Mouse (Mus musculus): ENCODE measurements around the gene Abcc1. TPM values are rescaled to one million over a fixed set of nuclear protein-coding genes. Genes with fewer than 3 reads are reported as not detected.

The Abcc1 gene
- total and polyA plus RNA-seq, 2 experiments from 2014 or later = 7.5 to 11.9 TPM

GRCm38 (mm10) chr16:14366017-14366416 is 4.7 kb downstream of the Abcc1 start:
- H3K27ac ChIP-seq (ENCODE audit: low read depth, low read length) = no peak overlapping the region
- H3K9me3 ChIP-seq (ENCODE audit: low read length) = no peaks in the 10 kb centered on the region
- H3K27me3 ChIP-seq (ENCODE audit: insufficient read depth, low read length) = no peaks in the 10 kb centered on the region
- H3K4me3 ChIP-seq (ENCODE audit: low read depth, low read length) = no peak overlapping the region
- DNase-seq (ENCODE audit: low spot score) = no peak
- no peak overlapping the region for H3K4me2 ChIP-seq (ENCODE audit: low read depth, low read length, poor library complexity, severe bottlenecking)
- no peak for ATAC-seq (ENCODE audit: low FRiP score)
- no peak for TF ChIP-seq CTCF (IDR thresholded peaks at IDR 0.05)
- 0 out of 2 replicates have a peak, but pooled peaks cover 5% of the 10 kb centered on the region for H3K4me1 ChIP-seq (ENCODE audit: insufficient read depth, low read length)
- 100% methylated on average over 1 of the region's 1 CpGs for WGBS
- no peaks in the 10 kb centered on the region for H3K36me3 ChIP-seq (ENCODE audit: insufficient read depth, low read length)
- H3K9ac ChIP-seq (replicated peaks; ENCODE audit: low read length, poor library complexity, severe bottlenecking) = no peak overlapping the region

DNA sequence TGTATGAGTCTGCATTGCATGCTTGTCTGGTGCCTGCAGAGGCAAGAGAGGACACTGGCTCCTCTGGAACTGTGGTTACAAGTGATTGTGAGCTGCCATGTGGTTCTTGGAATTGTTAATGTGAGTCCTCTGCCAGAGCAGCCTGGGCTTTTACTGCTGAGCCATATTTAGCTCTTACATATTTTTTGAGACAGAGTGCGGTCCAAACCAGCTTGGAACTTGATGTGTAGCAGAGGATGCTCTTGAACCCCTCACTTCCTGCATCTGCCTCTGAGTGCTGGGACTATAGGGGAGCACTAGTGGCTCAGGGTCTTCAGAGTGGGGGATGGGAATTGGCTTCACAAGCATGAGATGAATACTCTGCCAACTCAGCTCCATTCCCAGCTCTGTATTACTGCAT is 10.0 kb downstream of the Abcc1 start:
- H3K9ac ChIP-seq (replicated peaks; ENCODE audit: low read length, poor library complexity, severe bottlenecking) = no peak overlapping the region
- no peak overlapping the region for H3K4me3 ChIP-seq (ENCODE audit: low read depth, low read length)
- DNase-seq (ENCODE audit: low spot score) (peak; percentile 15), ATAC-seq (ENCODE audit: low FRiP score) (no peak)
- H3K27ac ChIP-seq (ENCODE audit: low read depth, low read length) = no peak overlapping the region
- H3K9me3 ChIP-seq (ENCODE audit: low read length) = no peaks in the 10 kb centered on the region
- 87% methylated on average over 1 of the region's 1 CpGs for WGBS
- H3K27me3 ChIP-seq (ENCODE audit: insufficient read depth, low read length) = no peaks in the 10 kb centered on the region
- H3K36me3 ChIP-seq (ENCODE audit: insufficient read depth, low read length) = no peaks in the 10 kb centered on the region
- no peak overlapping the region for H3K4me2 ChIP-seq (ENCODE audit: low read depth, low read length, poor library complexity, severe bottlenecking)
- no peaks in the 10 kb centered on the region for H3K4me1 ChIP-seq (ENCODE audit: insufficient read depth, low read length)
- no peak for TF ChIP-seq CTCF (IDR thresholded peaks at IDR 0.05)

DNA sequence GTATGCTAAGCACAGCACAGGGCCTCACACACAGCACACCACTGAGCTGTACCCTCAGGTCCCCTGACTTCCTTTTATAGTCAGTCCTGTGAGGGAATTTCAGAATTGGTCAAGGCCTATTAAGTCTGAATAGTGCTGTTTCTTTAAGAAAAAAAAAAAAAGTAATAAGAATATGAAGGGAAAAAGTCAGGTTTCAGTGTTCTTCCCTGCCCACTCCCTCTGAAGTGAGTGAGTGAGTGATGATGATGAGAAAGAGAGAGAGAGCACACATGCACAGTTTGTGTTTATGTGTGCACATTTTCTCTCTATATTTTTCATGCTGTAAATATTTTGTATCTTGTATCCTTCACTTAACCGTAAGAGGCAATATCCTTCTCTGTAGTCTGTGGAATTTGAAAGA is 11.0 kb downstream of the Abcc1 start:
- no peak for DNase-seq (ENCODE audit: low spot score)
- Histone ChIP-seq H3K4me1 (ENCODE audit: insufficient read depth, low read length) (no peaks in the 10 kb centered on the region), H3K27me3 (ENCODE audit: insufficient read depth, low read length) (no peaks in the 10 kb centered on the region), H3K4me3 (ENCODE audit: low read depth, low read length) (no peak overlapping the region), H3K4me2 (ENCODE audit: low read depth, low read length, poor library complexity, severe bottlenecking) (no peak overlapping the region), H3K36me3 (ENCODE audit: insufficient read depth, low read length) (no peaks in the 10 kb centered on the region), H3K9ac (replicated peaks; ENCODE audit: low read length, poor library complexity, severe bottlenecking) (no peak overlapping the region), H3K9me3 (ENCODE audit: low read length) (no peaks in the 10 kb centered on the region), H3K27ac (ENCODE audit: low read depth, low read length) (no peak overlapping the region)
- WGBS = 71% methylated on average over 1 of the region's 1 CpGs
- no peak for TF ChIP-seq CTCF (IDR thresholded peaks at IDR 0.05)
- ATAC-seq (ENCODE audit: low FRiP score) = no peak

DNA sequence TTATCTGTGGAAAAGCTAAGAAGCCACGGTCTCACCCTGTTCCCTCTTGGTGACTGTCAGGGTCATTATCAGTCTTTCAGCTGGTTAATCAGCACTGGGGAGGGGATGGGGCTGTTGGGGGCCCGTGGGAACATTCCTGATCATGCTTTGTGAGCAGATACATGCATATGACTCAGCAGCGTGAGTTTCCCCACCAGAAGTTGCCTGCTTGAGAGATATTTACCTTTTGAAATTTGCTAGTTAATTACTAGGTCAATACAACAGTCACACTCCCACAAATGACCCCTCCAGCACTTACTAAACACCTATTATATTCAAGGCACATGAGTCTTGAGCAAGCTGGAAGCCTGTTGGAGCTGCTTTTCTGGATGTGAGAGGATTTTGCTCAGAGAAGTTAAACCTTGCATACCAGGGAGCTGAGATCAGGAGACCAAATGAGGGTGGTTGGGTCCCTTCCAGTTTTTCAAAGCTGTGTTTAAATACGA is 11.5 kb downstream of the Abcc1 start:
- Histone ChIP-seq H3K36me3 (ENCODE audit: insufficient read depth, low read length) (no peaks in the 10 kb centered on the region), H3K9me3 (ENCODE audit: low read length) (no peaks in the 10 kb centered on the region), H3K4me3 (ENCODE audit: low read depth, low read length) (no peak overlapping the region), H3K4me2 (ENCODE audit: low read depth, low read length, poor library complexity, severe bottlenecking) (no peak overlapping the region), H3K27me3 (ENCODE audit: insufficient read depth, low read length) (no peaks in the 10 kb centered on the region), H3K4me1 (ENCODE audit: insufficient read depth, low read length) (no peaks in the 10 kb centered on the region), H3K27ac (ENCODE audit: low read depth, low read length) (no peak overlapping the region), H3K9ac (replicated peaks; ENCODE audit: low read length, poor library complexity, severe bottlenecking) (no peak overlapping the region)
- DNase-seq (ENCODE audit: low spot score) (no peak), ATAC-seq (ENCODE audit: low FRiP score) (no peak)
- WGBS = 63% methylated on average over 4 of the region's 4 CpGs
- no peak for TF ChIP-seq CTCF (IDR thresholded peaks at IDR 0.05)

DNA sequence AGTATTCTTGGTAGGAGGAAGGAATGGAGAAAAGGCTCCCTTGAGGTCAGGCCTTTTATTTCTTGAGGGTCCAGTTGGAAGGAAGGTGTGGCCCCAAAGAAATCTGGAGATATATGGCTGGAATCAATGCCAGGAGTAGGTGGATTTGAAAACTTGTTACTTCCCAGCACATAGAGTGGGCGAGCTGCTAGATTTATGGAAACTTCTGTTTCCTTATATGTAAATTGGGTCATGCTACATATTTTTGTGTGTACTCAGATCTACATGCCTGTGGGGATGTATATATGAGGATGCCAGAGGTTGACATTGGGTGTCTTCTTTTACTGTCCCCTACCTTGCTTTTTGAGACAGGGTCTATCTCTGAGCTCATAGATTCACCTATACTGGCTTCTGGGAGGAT is 14.6 kb downstream of the Abcc1 start:
- no peak overlapping the region for H3K4me2 ChIP-seq (ENCODE audit: low read depth, low read length, poor library complexity, severe bottlenecking)
- no peaks in the 10 kb centered on the region for H3K27me3 ChIP-seq (ENCODE audit: insufficient read depth, low read length)
- WGBS = 97% methylated on average over 1 of the region's 1 CpGs
- DNase-seq (ENCODE audit: low spot score) = no peak
- H3K9me3 ChIP-seq (ENCODE audit: low read length) = no peaks in the 10 kb centered on the region
- no peak overlapping the region for H3K4me3 ChIP-seq (ENCODE audit: low read depth, low read length)
- no peak for TF ChIP-seq CTCF (IDR thresholded peaks at IDR 0.05)
- H3K9ac ChIP-seq (replicated peaks; ENCODE audit: low read length, poor library complexity, severe bottlenecking) = no peak overlapping the region
- H3K36me3 ChIP-seq (ENCODE audit: insufficient read depth, low read length) = no peaks in the 10 kb centered on the region
- no peaks in the 10 kb centered on the region for H3K4me1 ChIP-seq (ENCODE audit: insufficient read depth, low read length)
- ATAC-seq (ENCODE audit: low FRiP score) = no peak
- H3K27ac ChIP-seq (ENCODE audit: low read depth, low read length) = no peak overlapping the region

GRCm38 (mm10) chr16:14376352-14376751 is 15.0 kb downstream of the Abcc1 start:
- Histone ChIP-seq H3K27me3 (ENCODE audit: insufficient read depth, low read length) (no peaks in the 10 kb centered on the region), H3K9ac (replicated peaks; ENCODE audit: low read length, poor library complexity, severe bottlenecking) (no peak overlapping the region), H3K4me2 (ENCODE audit: low read depth, low read length, poor library complexity, severe bottlenecking) (no peak overlapping the region), H3K4me3 (ENCODE audit: low read depth, low read length) (no peak overlapping the region), H3K4me1 (ENCODE audit: insufficient read depth, low read length) (no peaks in the 10 kb centered on the region), H3K9me3 (ENCODE audit: low read length) (no peaks in the 10 kb centered on the region), H3K27ac (ENCODE audit: low read depth, low read length) (no peak overlapping the region), H3K36me3 (ENCODE audit: insufficient read depth, low read length) (no peaks in the 10 kb centered on the region)
- no peak for DNase-seq (ENCODE audit: low spot score)
- no peak for ATAC-seq (ENCODE audit: low FRiP score)
- WGBS = 74% methylated on average over 2 of the region's 2 CpGs
- TF ChIP-seq CTCF (IDR thresholded peaks at IDR 0.05) = no peak

All from midbrain, postnatal 0 days (tissue).